Mouse (Mus musculus): ENCODE measurements at regions not wholly inside any gene's neighbourhood (a gene's known extent, or its start where the extent isn't known, plus 50 kb on each side); places are given as distances from the start of the nearest gene placed in this dataset.

DNA sequence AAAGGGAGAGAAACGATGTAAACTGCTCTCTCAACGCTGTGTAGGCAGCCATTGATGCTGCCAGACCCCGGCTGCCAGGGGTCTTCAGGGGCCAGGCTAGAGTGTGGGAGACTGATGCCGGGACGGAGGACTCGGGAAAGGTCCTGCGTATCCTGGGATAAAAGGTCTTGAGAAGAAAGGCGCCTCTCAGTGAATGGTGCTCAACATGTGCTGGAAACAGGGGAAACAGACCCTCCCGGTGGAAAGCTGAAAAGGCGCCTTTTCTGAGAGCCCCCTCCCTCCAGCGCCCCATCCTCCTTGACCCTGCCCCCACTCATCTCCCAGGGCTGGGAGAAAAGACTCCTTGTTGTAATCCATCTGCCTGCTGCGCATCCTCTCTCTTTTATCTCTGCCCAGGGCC, 101.1 kb upstream of the Lrig1 start:
- TF ChIP-seq CTCF (IDR thresholded peaks at IDR 0.05; ENCODE audit: insufficient read depth, low read depth, low read length) (no peak), POLR2A (IDR thresholded peaks at IDR 0.05; ENCODE audit: insufficient read depth, low read depth, low read length) (no peak)
